Mouse (Mus musculus): ENCODE measurements around the gene As3mt.

As3mt gene

DNA sequence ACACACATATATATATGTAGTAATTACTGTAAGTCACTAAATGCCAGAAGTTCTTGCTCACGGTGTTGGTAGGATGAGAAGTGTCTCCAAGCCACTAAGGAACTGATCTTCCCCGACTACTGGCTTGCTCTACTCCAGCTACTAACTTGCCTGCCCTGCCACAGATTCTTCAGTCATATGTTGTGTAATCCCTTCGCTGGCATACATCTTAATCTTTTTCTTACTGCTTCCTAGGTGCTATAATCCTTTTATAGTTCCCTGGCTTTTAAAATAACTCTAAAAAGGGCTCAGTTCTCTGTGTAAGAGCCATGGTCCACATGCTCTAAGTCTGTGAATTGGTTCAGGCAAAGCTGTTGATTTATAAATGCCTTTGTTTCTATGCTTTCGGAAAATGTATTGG is 78.4 kb downstream of the As3mt start:
- no peak for DNase-seq (ENCODE audit: low spot score)

DNA sequence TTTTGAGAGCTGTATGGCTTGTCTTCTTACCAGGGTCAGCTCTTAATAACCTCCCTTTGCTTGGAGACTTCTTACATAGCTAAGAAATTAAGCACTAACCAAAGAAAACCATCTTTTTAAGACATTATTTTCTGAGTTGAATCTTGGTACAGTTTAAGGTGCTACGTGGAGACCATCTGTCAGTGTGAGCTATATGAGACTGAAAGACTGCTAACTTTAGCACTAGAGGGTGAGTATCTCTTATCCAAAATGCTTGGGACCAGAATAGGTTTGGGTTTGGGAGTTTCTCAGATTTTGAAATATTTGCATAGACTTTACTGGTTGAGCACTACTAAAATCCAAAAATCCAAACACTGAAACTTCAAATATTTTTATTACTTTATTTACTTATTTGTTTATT is 82.5 kb downstream of the As3mt start:
- DNase-seq (ENCODE audit: low spot score): no peak

Measured in T-cell, adult 2 months (primary cell).